Mouse (Mus musculus) thymus, adult 2 months (tissue): Measurements from ENCODE around the gene Gabbr2. TPM values are rescaled to one million over a fixed set of nuclear protein-coding genes. Genes with fewer than 3 reads are reported as not detected.

Source experiments
- DNase-seq: peaks from one replicate; pipeline ENCODE4 v3.0.0; 2021
- H3K27ac ChIP-seq: fragments of 200-500 bp; 2 replicates; pipeline ENCODE4 v1.5.1; 2012; ENCODE audit warnings: low read length, control low read depth; ENCODE audit not compliant: control insufficient read depth, insufficient read depth
- H3K27me3 ChIP-seq: fragments of 200-500 bp; 2 replicates; pipeline ENCODE4 v1.6.1; 2012; ENCODE audit warnings: mild to moderate bottlenecking, low read length, moderate library complexity, mixed read lengths; ENCODE audit not compliant: control insufficient read depth, insufficient read depth
- H3K36me3 ChIP-seq: fragments of 200-500 bp; 2 replicates; pipeline ENCODE4 v1.6.1; 2012; ENCODE audit warnings: mild to moderate bottlenecking, low read length, moderate library complexity; ENCODE audit not compliant: control insufficient read depth, insufficient read depth
- H3K4me1 ChIP-seq: fragments of 200-500 bp; replicated peaks from 2 replicates; pipeline ENCODE4 v1.6.1; 2012; ENCODE audit warnings: low read length; ENCODE audit not compliant: control insufficient read depth, insufficient read depth
- H3K4me3 ChIP-seq: fragments of 200-500 bp; 2 replicates; pipeline ENCODE4 v1.5.1; 2012; ENCODE audit warnings: mild to moderate bottlenecking, low read length, control low read depth, moderate library complexity; ENCODE audit not compliant: control insufficient read depth, insufficient read depth
- CTCF ChIP-seq: fragments of 200-500 bp; IDR thresholded peaks from 2 replicates; pipeline ENCODE4 v1.5.1; 2012; ENCODE audit warnings: mild to moderate bottlenecking, control low read depth, low read length, moderate library complexity, borderline replicate concordance; ENCODE audit not compliant: control insufficient read depth, poor library complexity, insufficient read depth; ENCODE audit errors: extremely low read depth
- POLR2A ChIP-seq: fragments of 200-500 bp; IDR thresholded peaks from 2 replicates; pipeline ENCODE4 v1.6.1; 2012; ENCODE audit warnings: mild to moderate bottlenecking, low read length, control low read depth, moderate library complexity; ENCODE audit not compliant: control insufficient read depth, poor library complexity, insufficient read depth; ENCODE audit errors: extremely low read depth
- WGBS: fragments of 180-500 bp; shearing (Covaris S2); methylation state at CpG from one replicate; pipeline ENCODE4 v1.1.7; 2018; 5-methylcytosine and 5-hydroxymethylcytosine counted together
- polyA plus RNA-seq: library from polyadenylated mRNA; depleted of rRNA; stranded (reverse); fragments of >200 nt; gene quantifications from 2 replicates; pipeline ENCODE4 v1.2.3, GENCODE M21; 2012

Gabbr2 gene
- polyA plus RNA-seq, 1 experiment: 0.20 TPM

DNA sequence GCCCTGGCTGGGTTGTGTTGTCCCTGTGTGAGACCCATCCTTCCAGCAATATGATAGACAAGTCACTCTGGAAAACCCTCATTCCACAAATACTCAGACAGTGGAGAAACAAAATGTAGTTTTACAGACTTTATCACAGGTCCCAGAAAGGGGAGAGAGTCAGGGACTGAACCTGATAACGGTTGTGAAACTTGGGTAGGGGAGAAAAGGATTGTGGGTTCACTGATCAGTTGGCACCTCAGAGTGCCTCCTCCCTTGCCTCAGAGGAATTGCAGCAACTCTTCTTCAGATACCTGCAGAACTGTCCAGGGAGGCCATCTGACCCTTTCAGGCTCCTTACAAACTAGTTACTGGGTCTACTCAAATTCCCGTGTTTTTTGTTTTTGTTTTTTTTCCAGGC lies 359.2 kb downstream of the Gabbr2 start:
- no peak for DNase-seq
- WGBS: 70% methylated on average over 2 of the region's 2 CpGs
- Histone ChIP-seq H3K4me3 (no peak overlapping the region), H3K27ac (no peak overlapping the region), H3K27me3 (no peaks in the 10 kb centered on the region), H3K36me3 (no peaks in the 10 kb centered on the region), H3K4me1 (no peaks in the 10 kb centered on the region; the same call in 1 of the 2 replicates)
- TF ChIP-seq POLR2A (no peak), CTCF (no peak)

DNA sequence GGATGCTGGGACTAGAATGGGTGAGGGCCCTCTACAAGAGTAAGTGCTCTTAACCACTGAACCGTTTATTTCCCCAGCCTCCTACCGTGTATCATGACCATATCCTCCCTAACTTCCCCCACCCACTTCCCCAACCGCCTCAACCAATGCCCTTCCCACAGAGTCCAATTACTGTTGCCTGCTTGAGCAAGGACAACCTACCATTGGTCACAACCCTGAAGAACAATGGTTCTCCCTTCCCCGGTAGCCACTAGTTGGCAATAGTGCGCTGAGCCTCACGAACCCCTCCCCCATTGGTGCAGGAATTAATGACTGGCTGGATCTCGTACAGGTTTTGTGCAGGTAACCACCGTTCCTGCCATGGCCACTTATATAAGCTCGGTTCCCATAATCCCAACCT lies 361.3 kb downstream of the Gabbr2 start:
- no peak overlapping the region for H3K4me3 ChIP-seq
- H3K27ac ChIP-seq: no peak overlapping the region
- no peaks in the 10 kb centered on the region; the same call in 1 of the 2 replicates for H3K4me1 ChIP-seq
- no peak for TF ChIP-seq POLR2A
- no peak for TF ChIP-seq CTCF
- H3K27me3 ChIP-seq: no peaks in the 10 kb centered on the region
- peak; percentile 20 for DNase-seq
- whole genome bisulfite sequencing: 46% methylated on average over 9 of the region's 9 CpGs
- no peaks in the 10 kb centered on the region for H3K36me3 ChIP-seq

DNA sequence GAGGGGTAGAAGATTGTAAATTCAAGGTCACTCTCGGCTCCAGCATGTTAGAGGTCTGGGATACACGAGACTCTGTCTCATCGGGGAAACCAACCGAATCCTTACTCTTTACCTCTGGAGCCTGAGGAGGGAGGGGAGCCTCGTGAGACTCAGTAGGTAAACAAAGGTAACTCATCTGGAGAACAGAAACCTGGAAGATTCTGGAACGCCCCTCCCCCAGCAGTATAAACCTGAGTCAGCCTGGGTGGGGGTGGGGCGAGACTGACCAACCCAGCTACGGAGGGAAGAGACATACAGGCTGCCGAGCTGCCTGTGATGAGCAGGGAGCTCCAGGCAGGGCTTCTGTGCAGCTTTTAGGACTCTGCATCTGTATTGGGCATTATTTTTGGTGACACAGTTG lies 362.8 kb downstream of the Gabbr2 start:
- no peak overlapping the region for H3K27ac ChIP-seq
- 92% methylated on average over 9 of the region's 9 CpGs for WGBS
- no peaks in the 10 kb centered on the region for H3K36me3 ChIP-seq
- DNase-seq: no peak
- no peaks in the 10 kb centered on the region; the same call in 1 of the 2 replicates for H3K4me1 ChIP-seq
- no peak for TF ChIP-seq POLR2A
- TF ChIP-seq CTCF: no peak
- H3K27me3 ChIP-seq: no peaks in the 10 kb centered on the region
- H3K4me3 ChIP-seq: no peak overlapping the region

DNA sequence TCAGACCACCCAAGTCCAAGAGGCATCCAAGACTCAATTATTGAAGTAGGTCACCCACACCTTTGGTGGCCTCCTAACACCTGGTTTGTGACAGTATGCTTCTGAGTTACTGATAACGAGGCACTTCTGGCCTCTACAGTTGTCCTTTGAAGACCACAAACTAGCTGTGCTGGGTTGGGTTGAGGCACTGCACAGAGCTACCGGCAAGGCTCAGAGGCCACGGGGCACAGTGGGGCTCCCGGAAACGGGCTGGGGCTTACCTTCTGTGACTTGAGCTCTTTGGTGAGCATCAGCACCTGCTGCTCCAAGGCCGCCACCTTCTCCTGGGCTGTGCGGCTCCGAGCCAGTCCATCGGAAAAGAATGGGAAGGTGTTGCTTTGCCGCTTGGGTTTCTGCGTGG lies 363.6 kb downstream of the Gabbr2 start:
- no peaks in the 10 kb centered on the region for H3K36me3 ChIP-seq

DNA sequence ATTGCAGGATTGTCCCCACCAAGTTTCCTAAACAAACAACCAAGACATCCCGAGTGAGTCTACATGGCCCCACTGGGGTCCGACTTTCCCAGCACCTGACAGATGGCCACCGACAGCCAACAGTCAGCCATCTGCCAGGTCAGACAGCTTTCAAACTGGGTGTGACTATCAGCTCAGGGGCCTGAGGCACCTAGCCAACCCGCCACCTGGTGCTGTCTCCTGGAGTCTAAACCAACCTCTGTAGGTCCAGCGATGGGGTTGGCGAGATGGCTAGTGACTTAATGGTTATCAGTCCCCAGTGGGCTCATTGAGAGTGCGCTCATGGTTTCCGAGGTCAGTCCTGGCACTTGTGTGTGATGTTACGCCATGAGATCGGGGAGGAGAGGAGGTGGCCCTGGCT lies 366.6 kb downstream of the Gabbr2 start:
- WGBS: 93% methylated on average over 10 of the region's 10 CpGs
- H3K27me3 ChIP-seq: no peaks in the 10 kb centered on the region
- no peaks in the 10 kb centered on the region; the same call in 1 of the 2 replicates for H3K4me1 ChIP-seq
- H3K27ac ChIP-seq: no peak overlapping the region
- DNase-seq: no peak
- no peaks in the 10 kb centered on the region for H3K36me3 ChIP-seq
- H3K4me3 ChIP-seq: no peak overlapping the region
- no peak for TF ChIP-seq POLR2A
- TF ChIP-seq CTCF: no peak

More for the DNA sequence above, 363.6 kb downstream of the Gabbr2 start:
- no peak for TF ChIP-seq CTCF
- no peak for TF ChIP-seq POLR2A
- no peak overlapping the region for H3K4me3 ChIP-seq
- WGBS: 84% methylated on average over 11 of the region's 11 CpGs
- no peaks in the 10 kb centered on the region for H3K27me3 ChIP-seq
- H3K27ac ChIP-seq: no peak overlapping the region
- no peak for DNase-seq
- no peaks in the 10 kb centered on the region; the same call in 1 of the 2 replicates for H3K4me1 ChIP-seq

DNA sequence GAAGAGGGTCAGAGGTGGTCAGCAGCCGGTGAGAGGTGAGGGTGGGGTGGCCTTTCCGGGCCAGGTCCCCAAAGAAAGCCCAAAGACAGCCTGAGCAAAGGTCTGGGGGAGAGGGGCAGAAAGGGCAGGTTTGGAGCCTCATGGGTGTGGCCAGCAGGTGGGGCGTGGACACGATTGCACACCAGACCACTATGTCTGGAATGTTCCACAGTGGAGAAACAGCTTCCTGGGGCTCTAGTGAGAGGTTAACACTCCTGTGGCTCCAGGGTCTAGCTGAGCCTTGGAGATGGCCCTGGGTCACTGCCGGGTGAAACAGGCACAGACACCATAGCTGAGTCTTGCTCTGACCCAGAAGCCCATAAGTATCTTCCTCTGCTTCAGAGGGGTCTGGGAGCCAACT lies 368.7 kb downstream of the Gabbr2 start:
- no peak for DNase-seq
- H3K27ac ChIP-seq: no peak overlapping the region
- WGBS: 93% methylated on average over 5 of the region's 5 CpGs
- H3K4me3 ChIP-seq: no peak overlapping the region
- peaks cover 7% of the 10 kb centered on the region for H3K4me1 ChIP-seq
- TF ChIP-seq CTCF: no peak
- TF ChIP-seq POLR2A: no peak
- H3K27me3 ChIP-seq: no peaks in the 10 kb centered on the region
- H3K36me3 ChIP-seq: no peaks in the 10 kb centered on the region

DNA sequence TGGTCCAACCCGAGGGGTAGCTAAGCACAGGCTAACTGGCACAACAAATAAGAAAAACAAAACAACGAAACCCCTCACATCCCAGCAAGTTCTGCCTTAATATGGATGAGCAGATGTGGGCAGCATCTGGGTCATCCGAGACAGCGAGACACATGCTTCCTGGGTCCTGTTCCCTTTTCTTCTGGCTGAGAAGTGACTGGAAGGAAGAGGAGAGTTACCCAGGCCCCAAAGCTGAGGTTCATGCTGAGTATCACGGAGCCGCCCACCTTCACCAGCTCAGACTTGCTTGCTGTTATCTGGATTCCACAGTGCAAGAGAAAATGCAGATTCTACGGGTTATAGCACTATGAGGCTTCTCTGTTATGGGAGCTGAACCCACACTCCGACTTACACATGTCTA lies 370.7 kb downstream of the Gabbr2 start:
- H3K4me3 ChIP-seq: no peak overlapping the region
- no peak for DNase-seq
- TF ChIP-seq POLR2A (no peak), CTCF (no peak)
- no peaks in the 10 kb centered on the region for H3K36me3 ChIP-seq
- H3K27ac ChIP-seq: no peak overlapping the region
- H3K27me3 ChIP-seq: no peaks in the 10 kb centered on the region
- WGBS: 95% methylated on average over 8 of the region's 8 CpGs
- peaks cover 7% of the 10 kb centered on the region for H3K4me1 ChIP-seq
